ENCODE assay signal across 8 mouse cellular contexts in the genomic region with DNA sequence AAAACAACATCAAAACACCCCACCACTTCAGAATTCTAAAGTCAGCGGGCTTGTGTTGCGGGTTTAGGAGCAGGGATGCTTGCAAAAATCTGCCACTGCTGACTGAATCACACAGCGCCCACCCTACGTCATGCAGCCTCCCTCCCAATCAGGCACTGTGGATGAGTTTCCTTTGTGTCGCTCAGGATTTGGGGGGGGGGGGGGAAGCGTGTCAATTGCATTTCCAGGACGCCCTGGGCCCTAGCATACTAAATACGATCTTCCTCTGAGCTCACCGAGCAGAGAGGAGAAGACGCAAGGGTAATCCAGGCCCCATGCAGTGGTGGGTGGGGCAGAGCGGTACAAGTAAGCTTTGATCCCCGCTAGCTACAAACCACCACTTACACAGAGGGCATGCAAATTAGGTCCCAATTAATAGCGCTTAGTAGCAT.
DNase-seq lines count a peak whose midpoint lies in the region; ATAC-seq lines count a peak whose summit lies in the region.

No protein-coding gene starts in this region.

- H3K27me3 ChIP-seq in embryonic facial prominence, embryonic 12.5 days, result no peaks in the 10 kb centered on the region

- peak overlapping the region; percentile 77 for H3K27ac ChIP-seq in embryonic facial prominence, embryonic 12.5 days

- H3K36me3 ChIP-seq in embryonic facial prominence, embryonic 12.5 days, result no peaks in the 10 kb centered on the region

- ATAC-seq in embryonic facial prominence, embryonic 12.5 days (ENCODE audit: insufficient number of reproducible peaks, insufficient read depth, low FRiP score, low TSS enrichment), result peak; percentile 90

- H3K4me3 ChIP-seq in embryonic facial prominence, embryonic 12.5 days, result peak overlapping the region; percentile 37

- H3K9me3 ChIP-seq in embryonic facial prominence, embryonic 12.5 days, result no peaks in the 10 kb centered on the region

- intact Hi-C loops in heart, postnatal 10 days (cut with DNase I), result no loop called here

- H3K4me1 ChIP-seq in embryonic facial prominence, embryonic 12.5 days, result peaks cover 11% of the 10 kb centered on the region; the same call in 1 of the 2 replicates

- under 1% methylated on average over 12 of the region's 13 CpGs for WGBS in embryonic facial prominence, embryonic 12.5 days

- DNase-seq in ovary, postnatal 36 days (ENCODE audit: low spot score), result peak; percentile 21
- DNase-seq in ovary, postnatal 14 days (ENCODE audit: low spot score), result no peak
- DNase-seq in heart, postnatal 10 days, result peak; percentile 46 to 48
- peak; percentile 39 to 43 for DNase-seq in layer of hippocampus, postnatal 25 days (ENCODE audit: extremely low spot score in 1 of 2, low spot score in 1 of 2)
- peak; percentile 31 for DNase-seq in lung, postnatal 36 days
- peak; percentile 71 for DNase-seq in right cerebral cortex, postnatal 4 days
- no peak for DNase-seq in spleen, adult 18-20 months

- H3K9ac ChIP-seq in embryonic facial prominence, embryonic 12.5 days, result peak overlapping the region; percentile 35

- peak overlapping the region; percentile 75 for H3K4me2 ChIP-seq in embryonic facial prominence, embryonic 12.5 days (replicated peaks)

Comparison
In these comparisons a context has a peak if more than half of its experiments do, and no peak if none do; other contexts are left out.
1. DNase-seq: peak in ovary, postnatal 36 days (single experiment), heart, postnatal 10 days (2 of 2), layer of hippocampus, postnatal 25 days (2 of 2), lung, postnatal 36 days (single experiment) and right cerebral cortex, postnatal 4 days (single experiment); none in ovary, postnatal 14 days (single experiment) and spleen, adult 18-20 months (0 of 2).